Mouse (Mus musculus) brain, embryonic 14.5 days (tissue): ENCODE data around the gene Rubcnl.

Experiments
- CTCF ChIP-seq: fragments of 200-500 bp; IDR thresholded peaks from 2 replicates; pipeline ENCODE4 v1.5.1; 2012; ENCODE audit warnings: inconsistent platforms, mild to moderate bottlenecking, moderate library complexity, borderline replicate concordance; ENCODE audit not compliant: insufficient read depth, insufficient read length; ENCODE audit errors: extremely low read depth
- POLR2A ChIP-seq: fragments of 200-500 bp; IDR thresholded peaks from 2 replicates; pipeline ENCODE4 v1.6.1; 2012; ENCODE audit warnings: mild to moderate bottlenecking, inconsistent platforms, borderline replicate concordance; ENCODE audit not compliant: poor library complexity, insufficient read depth, insufficient read length, severe bottlenecking; ENCODE audit errors: extremely low read depth

- no peak for TF ChIP-seq CTCF
- no peak for TF ChIP-seq POLR2A
Observed at GRCm38 (mm10) chr14:75056861-75057431, 41.1 kb downstream of the Rubcnl start.
